Mouse (Mus musculus): Measurements from ENCODE around the gene Krt2. TPM values are rescaled to one million over a fixed set of nuclear protein-coding genes. Genes with fewer than 3 reads are reported as not detected.

Gene Krt2
- total RNA-seq (2021): not detected
- long read RNA-seq, experiment 1: 0 reads
- long read RNA-seq, experiment 2: 0 reads

DNA sequence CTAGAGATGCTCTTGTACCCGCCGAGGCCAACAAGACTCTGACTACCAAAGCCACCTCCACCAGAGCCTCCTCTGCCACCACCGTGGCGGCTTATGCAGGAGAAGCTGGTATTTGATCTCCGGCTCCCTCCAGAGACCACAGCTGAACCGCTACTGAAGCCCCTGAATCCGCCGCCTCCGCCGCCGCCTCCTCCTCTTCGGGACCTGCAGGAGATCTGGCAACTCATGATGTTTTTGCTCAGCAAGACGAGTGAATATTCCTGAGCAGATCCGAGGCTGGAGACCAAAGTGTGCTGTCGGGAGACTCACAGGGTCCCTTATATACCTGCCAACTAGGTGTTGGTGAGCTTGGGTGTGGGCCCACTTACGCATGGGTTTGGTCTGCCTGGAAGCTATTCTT is at the start of gene Krt2:
Krt2 (minus strand) TSS at position 295 of the 400 bp plus-strand sequence.
- no peak for DNase-seq

DNA sequence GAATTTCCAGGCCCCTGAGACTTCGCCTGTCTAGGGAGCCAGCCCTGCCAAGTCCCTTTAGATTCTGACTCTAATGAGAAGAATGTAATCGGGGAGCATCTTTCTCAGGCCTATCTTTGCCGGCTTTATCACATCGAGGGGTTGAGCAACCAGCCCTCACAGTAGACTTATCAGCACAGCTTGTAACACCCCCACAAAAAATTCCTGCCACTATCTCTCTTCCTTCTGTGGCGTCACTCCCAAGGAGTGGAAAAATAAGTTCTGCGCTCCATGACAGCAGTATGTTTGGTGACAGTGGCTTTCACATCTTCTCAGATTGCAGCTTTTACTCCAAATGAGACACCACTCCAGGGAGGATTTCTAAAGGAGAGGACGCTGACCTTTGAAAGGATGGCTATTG is 48.8 kb upstream of the Krt2 start:
- DNase-seq: no peak

- peak in 1 of 2 experiments; percentile 21 for DNase-seq
These were observed 42.6 kb upstream of the Krt2 start for GRCm38 (mm10) chr15:101860421-101861130.

DNA sequence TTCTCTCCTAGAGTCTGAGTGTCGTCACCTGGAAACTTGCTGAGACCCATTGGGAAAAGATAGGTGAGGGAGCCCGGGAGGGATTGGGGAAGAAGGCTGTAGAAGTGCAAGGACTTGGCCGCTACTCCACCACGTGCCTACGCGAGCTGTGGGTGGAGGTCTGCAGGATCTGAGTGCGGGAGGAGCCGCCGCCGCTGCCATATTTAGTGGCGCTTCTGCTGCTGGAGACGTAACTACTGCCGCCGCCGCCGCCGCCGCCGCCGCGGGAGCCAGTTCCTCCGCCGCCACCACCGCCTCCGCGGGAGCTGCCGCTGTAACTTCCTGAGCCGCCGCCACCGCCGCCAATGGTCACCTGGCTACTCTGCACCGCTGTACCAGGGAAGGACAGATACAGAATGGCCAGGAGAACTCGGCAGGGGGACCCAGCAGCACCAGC is 41.8 kb upstream of the Krt2 start:
- DNase-seq: peak; percentile 52 to 67

DNA sequence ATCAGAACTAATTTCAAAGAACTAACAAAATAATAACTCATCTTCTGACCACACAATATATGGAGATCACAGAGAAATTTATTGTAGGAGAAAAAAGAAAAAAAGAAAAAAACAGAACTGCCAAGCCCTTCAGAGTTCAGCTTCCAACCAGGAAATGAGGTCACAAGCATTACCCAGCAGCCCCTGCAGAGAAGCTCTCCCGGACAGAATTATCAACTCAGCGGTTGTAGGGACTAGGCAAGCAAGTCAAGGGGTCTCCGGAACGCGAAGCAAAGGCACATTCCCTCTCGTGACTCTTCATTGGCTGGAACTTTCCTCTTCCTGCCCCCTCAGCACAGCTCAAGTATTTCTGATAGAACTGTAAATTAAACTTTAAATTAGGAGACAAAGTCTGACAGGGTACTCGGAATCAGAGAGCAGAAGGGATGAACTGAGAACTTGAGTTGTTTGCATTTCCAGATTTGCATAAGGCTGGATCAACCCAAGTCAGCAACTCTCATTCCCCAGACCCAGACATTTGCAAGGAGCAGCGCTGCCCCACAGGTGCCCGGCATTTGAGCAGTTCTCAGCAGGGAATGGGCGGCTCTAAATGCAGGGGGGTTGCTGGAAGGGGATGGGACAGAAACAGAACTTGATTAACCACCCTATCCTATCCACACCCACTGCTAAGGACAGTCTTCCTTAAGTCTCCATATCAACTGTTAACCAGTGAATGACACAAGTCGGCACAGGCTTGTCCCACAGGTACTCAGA is 40.9 kb upstream of the Krt2 start:
- no peak for DNase-seq

- no peak for DNase-seq
These were observed 38.7 kb upstream of the Krt2 start for GRCm38 (mm10) chr15:101856696-101857095.

- DNase-seq: no peak
These were observed 37.8 kb upstream of the Krt2 start for GRCm38 (mm10) chr15:101855732-101856131.

GRCm38 (mm10) chr15:101854294-101854693 is 36.3 kb upstream of the Krt2 start:
- no peak for DNase-seq

GRCm38 (mm10) chr15:101852571-101852970 is 34.6 kb upstream of the Krt2 start:
- no peak for DNase-seq

DNA sequence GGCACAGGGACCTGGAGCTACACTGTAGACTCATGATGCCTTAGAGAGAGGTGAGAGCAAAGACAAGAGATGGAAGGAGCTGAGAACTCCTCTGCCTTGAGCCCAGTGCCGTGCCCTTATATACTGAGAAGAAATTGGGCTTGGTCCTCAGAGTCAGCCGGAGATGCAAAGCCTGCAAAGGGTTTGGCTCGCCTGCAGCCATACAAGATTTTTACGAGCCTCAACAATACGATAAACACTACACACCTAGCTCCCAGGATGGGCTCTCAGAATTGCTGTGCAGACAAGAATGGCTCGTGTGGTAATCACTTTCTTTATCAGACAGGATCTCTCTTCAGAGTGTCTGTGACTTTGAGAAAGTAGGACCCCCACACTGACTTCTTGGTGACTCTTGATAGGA is 32.7 kb upstream of the Krt2 start, which contains the start of gene Krt1:
Krt1 (minus strand) TSS at position 101 of the 400 bp plus-strand sequence.
- DNase-seq: no peak

- DNase-seq: peak; percentile 69 to 70
These were observed 28.0 kb upstream of the Krt2 start for GRCm38 (mm10) chr15:101845971-101846403.

DNA sequence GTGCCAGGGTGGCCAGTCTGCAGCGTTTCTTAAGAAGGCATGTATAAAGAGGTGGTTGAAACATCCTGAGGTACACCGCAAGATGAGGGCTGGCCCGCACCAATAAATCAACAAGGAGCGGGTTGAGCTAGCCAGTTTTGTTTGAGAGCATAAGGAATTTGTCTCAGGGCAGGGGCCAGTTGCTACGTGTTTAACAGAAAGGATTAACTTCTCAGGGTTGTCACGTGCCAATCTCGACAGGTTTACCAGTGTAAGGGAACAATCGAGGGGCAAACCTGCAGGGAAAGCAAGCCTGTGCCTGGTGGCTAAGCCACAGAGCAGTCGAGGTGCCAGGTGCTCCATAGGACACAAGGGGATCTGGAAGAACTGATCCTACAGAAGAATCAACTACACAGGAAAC is 25.2 kb upstream of the Krt2 start:
- DNase-seq: no peak

DNA sequence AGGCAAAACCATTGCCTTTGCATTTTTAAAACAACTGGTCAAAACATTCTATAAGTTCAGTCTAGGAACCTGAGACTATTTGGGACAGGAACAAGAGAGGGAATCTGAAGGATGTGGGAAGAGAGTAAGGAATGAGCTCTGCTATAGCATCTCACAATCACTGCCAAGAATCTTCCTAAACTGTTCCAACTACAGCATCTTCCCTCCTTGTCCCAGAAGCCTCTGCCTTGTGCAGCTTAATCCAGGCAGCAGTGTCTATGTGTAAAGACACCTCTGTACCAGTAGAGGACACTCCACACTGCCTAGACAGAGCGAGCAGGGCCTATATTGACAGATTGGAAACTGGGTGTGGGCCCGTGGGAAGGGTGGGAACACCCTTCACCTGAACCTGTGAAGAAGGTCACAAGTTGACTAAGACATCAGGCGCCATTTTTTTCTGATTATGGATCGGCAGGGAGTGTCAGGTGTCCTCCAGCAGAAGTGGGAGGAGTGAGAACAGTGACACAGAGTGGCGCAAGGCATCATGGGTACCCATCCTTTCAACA is 16.9 kb upstream of the Krt2 start:
- no peak for DNase-seq

GRCm38 (mm10) chr15:101833131-101833530 is 15.2 kb upstream of the Krt2 start:
- DNase-seq: peak; percentile 69 to 72

- no peak for DNase-seq
These were observed 11.5 kb upstream of the Krt2 start for GRCm38 (mm10) chr15:101829441-101829840.

DNA sequence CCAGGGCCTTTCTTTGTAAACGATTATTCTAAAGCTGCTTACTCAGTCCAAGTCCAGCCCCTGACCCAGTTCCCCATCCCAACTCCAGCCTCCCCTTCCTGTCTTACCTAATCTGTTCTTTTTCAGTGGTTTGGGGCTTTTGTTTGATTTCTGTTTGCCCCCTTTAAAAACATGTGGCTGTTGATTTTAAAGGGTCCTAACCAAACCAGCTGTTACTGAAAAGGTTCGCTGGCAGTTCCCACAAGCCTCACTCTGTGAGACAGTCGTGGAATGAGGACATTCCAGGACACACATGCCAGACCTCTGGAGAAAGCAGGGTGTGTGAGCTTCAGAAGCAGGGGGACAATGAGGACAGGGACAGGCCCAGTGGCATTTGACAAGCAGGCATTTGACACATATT is 3.8 kb upstream of the Krt2 start:
- no peak for DNase-seq

GRCm38 (mm10) chr15:101803052-101803822 is 14.7 kb downstream of the Krt2 start:
- DNase-seq: no peak

DNA sequence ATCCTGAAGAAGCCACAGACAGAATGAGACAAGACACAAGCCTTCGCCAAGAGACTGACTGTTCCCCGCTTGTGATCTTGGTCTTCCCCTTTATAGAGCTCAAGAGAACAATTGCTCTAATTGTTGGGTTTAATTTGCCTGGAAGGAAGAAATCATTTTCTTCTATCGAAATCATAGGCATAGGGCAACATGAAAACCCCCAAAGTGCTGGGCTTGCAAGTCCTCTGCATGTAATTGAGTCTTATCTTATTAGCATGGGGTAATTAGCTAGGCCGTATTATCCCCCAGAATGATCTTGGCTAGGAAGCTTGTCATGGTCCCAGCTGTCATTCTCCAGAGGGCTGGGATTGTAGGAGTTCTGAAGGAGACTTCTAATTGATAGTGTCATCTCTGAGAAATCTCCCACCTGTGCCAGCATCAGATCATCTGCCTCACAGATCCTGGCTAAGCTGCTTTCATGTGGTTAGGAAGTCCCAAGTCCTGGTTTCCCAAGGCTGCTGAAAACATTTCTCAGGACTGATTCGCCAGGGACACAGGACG is 15.6 kb downstream of the Krt2 start, which contains the start of gene Krt73:
Krt73 (minus strand) TSS at position 51 of the 540 bp plus-strand sequence.
- DNase-seq: no peak

GRCm38 (mm10) chr15:101790867-101791266 is 27.1 kb downstream of the Krt2 start:
- no peak for DNase-seq

GRCm38 (mm10) chr15:101786360-101786759 is 31.6 kb downstream of the Krt2 start, which contains the start of gene Krt72:
Gene Krt72 (minus strand): TSS chr15:101786460.
- DNase-seq: no peak

DNA sequence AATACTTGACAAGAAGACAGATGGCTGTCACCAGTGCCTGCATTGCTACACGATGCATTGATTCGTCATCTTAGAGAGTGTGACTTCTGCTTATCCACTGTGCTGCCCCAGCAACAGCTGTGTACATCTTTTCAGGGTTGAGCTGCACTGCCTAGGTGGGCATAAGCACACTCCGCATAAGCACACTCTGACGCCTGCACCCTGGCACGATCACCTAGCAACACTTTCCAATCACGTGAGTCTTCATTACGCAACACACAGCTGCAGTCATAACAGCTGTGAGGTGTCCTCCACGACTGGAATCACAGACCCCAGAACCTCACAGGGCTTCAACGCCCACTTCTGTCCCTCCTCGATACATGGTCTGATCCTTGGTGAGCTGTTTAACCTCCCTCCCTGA is 44.5 kb downstream of the Krt2 start:
- peak in 1 of 2 experiments; percentile 4 for DNase-seq

DNA sequence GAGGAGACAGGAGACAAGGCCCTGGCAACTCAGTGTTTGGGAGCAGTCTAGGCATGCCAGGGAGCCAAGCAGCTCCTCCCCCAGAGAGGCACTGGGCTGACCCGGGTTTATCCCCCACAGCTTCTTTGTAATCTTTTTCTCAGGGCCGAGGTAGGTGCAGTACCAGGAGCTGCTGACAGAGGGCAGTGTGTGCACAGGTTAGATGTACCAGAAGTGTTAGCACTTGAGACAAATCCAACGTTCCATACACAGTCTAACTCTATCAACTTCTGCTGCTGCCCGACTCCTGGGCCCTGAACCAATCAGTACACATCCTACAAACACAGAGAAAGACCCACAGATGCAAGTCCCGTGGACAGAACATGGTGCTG is 45.3 kb downstream of the Krt2 start:
- peak; percentile 84 for DNase-seq
